Mouse (Mus musculus) spleen, postnatal 10 days (tissue): ENCODE data around the gene Myo1e.
A peak's percentile ranks its signal among the peaks of the same experiment; 100 is the strongest.

Experiments
- DNase-seq, 2 experiments: peaks; one replicate each; pipeline ENCODE4 v3.0.0; 2021 to 2022; ENCODE audit warnings: low spot score in 2 of 2

Gene Myo1e

DNA sequence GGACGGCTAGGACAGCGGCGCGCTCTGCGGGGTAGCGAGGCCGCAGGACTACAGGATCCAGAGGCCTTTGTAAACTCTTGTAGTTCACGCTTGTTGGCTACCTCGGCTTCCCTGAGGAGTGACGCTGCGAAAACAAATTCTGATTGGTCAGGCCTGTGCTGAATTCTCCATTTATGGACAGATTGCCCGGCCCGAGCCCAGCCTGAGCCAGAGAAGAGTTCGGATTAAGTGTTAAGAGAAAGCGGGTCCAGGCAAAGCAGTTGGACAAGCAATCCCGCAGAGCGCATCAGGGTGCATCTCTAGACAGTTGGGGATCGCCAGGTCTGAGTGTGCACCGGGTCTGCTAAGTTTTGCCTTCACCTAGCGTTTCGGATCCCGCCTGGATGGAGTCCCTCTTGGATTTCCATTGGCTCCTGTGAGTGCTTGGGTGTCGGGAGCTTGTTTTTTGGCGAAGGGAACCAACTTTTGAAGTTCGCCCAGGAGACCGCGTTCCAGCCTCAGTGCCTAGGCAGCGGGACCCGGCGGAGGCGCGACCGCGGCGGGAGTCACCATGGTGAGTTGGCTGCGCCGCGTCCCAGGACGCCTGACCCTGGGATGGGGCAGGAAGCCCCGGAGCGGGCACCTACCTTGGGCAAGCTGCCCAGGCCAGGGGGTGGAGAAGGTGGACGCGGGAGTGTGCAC, at the start of gene Myo1e:
Gene Myo1e (plus strand): TSS at position 200 of the 681 bp plus-strand sequence.
- DNase-seq, result peak; percentile 40 to 71

DNA sequence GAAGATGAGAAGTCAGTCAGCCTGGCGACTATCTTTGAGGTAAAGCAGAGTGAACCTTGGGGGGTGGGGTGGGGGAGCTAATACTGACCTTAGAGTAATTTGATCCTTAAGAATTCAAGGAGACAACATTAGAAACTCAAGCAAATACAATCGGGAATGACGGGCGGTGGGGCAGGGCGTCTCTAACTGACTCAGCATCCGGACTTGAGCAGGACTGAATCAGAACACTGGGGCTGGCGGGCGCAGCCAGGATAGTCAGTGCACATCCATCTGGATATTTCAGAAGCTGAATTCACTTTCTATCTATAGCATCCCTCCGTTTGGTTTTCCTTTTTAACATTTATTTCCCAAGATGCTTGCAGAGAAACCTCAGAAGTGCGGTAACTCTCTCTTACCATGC, 47.1 kb upstream of the Myo1e start:
- no peak for DNase-seq

DNA sequence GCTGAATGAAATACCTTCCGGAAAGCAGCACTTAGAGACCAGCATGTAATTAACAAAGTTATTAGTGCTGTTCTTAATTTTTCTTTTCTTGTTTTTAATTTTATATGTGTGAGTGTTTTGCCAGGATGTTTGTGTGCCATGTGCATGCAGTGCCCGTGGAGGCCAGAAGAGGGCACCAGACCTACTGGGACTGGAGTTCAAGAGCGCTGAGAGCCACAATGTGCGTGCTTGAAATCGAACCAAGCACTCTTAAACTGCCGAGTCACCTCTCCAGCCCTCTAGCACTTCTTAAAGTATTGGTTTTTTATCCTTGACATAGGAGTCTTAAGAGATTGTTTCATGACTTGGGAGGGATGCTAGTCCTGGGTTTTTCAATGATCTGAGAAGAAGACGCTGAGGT, 38.2 kb upstream of the Myo1e start:
- DNase-seq, result peak in 1 of 2 experiments; percentile 31

DNA sequence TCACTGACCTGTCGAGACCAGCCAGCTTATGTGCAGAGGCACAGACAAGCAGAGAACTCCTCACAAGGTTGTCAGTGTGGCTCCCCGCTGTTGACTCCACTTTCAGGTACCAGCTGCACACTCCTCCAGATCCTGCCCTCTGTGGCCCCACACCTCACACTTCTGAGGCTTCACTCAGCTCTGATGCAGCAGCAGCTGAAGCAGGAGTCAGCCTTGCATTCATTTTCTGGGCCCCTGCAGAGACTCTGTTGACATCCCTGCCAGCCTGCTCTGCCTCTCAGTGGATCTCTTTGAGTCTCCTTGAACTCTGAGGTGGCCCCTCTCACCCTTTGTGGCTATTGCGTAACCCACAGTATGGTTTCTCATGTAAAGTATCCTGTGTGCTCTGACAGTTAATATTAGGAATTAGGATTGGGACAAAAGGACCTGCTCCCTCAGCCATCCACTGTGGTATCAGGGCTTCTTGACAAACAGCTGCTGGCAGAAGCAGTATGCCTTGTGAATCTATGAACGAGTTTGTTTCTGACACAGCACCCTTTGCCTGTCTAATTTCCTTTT, 32.8 kb upstream of the Myo1e start:
- no peak for DNase-seq

DNA sequence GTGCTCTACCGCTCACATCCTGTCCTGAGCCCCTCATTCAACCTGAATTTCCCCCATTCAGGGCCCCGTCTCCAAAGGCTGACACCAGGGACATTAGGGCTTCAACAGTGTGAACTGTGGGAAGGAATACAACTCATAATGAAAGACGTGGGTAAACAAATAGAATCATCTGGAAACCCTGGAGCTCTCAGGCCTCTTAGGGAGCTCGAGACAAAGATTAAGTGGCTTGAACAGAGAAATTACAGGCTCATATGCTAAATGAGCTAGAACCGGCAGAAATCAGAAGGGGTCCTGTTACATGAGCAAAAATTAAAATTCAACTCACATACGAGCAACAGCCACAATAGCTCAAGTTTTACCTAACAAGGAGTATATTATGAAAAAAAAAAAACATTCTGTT, 32.3 kb upstream of the Myo1e start:
- no peak for DNase-seq

DNA sequence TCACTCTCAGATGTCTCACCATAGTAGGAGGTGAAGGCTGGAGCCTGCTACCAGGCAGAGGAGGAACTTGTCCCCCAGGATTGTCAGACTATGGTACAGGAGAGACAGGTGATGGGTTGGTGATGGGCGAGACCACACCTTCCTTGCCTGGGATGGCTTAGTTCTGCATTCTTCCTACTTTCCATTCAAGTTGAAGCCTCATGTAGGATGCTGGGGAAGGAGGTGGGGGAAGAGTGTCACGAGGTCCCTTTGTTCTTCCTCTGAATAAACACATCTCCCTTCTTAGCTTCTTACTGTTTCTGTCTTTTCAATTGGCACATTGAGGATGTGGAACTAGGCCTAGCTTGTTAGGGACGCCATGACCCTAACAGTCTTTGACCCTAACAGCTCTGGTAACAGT, 30.9 kb upstream of the Myo1e start:
- no peak for DNase-seq

DNA sequence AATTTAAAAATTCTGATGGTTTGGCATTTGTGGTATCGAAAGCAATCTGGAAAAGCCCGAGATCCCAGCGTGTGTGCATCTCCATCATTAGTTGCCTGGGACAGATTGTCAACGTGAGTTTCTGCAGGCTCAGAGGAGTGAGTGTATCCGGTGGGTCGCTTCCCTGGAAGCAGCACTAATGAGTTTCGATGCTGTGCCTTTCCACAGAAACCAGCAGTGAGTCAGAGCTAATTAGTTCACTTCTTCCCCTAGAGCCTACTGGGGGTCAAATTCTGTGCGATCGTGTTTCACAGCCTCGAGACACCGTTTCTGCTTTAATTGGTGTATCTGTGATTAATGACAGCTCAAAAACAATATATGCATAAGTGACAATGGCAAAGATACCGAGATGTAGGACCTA, 25.4 kb upstream of the Myo1e start:
- DNase-seq, result no peak

DNA sequence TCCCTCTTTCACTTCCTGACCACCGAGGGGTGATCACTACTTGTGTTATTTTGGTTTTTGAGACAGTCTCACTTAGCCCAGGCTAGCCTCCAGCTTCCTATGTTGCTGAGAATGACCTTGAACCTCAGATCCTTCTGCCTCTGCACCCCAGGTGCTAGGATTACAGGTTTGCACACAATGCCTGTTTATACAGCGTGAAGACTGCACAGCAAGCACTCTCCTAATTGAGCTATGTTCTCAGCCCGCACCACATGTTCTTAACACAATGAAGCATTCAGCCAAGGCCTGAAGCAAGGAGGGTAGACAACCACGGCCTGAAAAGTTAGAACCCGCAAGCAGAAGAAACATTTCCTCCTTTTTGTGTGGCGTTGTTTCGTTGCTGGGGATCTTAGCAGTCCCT, 24.5 kb upstream of the Myo1e start:
- no peak for DNase-seq

DNA sequence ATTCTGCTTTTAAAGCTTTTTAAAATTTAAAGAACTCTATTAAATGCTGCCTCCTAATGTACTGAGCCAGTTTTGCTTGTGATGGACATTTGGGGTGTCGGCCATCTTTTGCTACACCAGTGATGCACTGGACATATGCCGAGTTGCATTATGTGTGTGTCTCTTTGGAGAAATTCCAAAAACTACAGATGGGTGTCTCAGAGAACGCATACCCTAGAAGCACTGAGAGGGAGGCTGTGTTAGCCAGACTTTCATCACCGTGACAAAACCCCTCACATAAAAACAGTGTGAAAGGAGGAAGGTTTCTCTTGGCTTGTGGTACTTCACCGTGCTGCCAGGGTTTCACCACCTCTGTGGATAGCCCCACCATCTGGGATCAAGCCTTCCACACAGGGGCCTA, 14.8 kb upstream of the Myo1e start:
- DNase-seq, result no peak

DNA sequence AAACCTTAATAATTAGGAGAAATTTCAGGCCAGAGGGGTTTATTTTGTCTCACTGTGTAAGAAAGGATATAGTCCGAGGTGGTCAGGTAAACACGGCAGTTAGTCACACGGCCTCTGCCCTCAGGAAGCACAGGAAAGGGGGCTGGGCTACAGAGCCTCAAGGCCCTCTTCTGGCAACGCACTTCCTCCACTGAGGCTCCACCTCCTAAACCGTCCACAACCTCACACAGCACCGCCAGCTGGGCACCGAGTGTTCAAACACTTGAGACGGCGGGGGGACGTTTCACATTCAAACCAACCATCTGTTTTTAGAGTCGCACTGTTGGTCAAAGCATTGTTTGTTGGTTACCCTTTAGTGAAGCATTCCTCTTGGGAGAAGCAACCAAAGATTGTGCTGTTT, 12.5 kb upstream of the Myo1e start:
- DNase-seq, result no peak

DNA sequence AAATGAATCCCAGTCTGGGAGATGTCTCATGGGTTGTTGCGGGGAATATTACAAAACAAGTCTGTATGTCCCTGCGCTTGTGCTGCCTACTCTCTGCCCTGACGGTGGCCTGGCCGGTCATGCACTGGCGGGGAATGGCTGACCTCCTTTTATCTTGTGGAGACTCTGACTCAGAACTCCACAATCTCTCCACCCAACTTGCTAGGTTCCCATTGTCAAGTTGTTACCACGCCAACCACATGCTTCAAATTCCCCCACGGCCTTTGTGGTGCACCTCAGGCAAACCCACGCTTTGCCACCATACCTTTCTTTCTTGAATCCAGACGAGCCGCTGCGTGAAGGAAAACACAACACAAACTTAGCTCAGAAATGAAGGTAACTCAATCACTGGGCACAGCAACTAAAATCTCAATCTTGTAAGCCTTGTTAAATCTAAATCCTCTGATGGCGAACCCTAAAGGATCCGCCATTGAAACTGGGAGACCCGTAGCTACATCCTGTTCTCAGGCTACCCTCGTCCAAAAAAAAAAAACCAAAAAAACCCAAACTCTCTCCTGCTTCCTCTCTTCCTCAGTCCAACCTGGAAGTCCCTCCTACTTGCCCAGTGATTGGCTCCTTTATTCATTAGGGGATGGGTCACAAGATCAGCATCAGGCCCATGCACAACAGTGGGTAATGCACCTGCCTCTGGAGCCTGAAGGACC, 10.0 kb upstream of the Myo1e start:
- no peak for DNase-seq

DNA sequence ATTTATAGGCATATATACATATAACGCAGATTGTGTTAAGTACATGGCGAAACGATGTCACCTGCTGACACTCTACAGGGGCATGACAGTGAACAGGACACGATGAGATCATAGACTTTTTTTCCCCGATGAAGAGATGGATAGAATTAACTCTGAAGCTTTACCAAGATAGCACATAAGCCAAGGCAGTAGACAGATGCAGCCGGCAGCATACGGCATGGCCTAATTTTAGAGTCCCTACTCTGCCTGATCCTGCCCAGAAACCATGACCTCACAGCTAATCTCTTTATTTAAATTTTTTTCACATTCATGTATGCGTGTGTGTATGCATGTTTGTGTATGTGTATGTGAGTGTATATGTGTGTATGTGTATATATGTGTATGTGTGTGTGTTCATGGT, 9.2 kb upstream of the Myo1e start:
- no peak for DNase-seq

DNA sequence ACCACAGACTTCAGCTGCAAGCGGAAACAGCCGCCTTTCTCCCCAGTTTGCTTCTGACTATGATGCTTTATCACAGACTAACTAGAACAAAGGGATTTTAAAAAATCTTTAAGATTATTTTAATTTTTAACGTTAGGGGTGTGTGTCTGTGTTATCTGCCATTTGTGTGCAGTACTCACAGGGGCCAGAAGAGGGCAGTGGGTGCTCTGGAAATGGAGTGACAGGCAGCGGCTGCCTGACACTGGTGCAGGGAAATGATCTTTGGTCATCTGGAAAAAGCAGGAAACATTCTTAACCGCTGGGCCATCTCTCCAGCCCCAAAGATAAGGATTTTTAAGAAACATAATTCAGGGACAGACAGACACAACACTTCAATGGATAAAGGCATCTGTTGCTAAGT, 4.4 kb upstream of the Myo1e start:
- DNase-seq, result peak; percentile 50 to 75

DNA sequence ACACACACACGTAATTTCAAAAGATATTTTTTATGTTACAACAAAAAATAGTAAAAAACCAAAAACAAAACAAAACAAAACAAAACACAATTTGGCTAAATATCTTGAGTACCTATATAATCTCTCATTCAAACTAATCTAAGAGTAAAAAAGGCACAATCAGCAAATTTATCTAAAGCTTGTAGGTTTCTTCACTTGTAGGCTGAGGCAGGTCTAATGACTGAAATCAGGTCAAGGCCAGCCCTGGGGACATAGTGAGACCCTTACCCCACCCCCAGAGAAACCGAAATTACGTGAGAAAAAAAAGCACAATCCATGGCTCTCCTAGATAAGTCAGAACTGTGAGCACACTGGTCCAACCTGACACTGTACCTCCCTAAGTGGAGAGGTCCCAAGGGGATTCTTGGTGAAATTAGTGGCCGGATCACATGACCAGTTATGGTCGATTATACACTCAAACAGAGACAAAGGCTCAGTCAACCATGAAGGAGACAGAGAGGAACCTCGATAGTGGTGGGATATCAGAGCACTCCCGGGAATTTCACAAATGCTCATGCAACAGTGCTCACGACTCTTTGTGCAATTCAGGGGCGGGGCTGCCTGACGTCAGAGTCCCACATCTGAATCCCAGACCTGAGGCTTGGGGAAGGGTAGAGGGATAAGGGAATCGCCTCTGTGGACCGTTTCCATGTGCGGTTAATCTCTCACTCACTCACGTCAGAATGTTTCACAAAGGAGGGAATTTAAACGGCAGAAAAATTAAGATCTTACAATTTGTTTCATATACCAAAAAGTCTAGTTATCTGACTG, 3.7 kb upstream of the Myo1e start:
- DNase-seq, result no peak

DNA sequence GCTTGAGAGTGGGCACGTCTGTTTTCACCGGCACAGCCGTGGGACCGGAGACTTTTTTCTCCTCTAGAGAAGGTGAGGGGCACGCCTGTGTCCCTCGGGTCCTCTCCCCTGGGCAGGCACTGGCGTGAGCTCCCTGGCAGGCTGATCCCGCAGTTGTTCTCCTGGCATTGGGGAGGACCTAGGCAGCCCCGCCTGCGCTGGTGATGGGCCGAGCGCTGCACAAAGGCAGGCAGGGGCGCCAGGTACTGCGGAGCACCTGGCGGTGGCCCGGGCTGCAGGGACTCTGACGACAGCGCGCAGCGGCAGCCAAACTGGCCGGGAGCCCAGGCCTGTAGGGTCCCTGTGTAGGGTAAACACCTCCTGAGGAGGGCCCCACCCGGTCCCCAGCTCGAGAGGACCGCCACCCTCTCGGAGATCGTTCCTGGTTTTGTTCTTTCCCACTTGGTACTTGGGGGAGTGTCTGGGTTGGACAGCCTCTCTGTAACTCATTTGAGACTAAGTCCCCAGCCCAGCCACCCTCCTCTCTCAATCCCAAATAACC, 901 bp downstream of the Myo1e start:
- DNase-seq, result peak; percentile 17 to 29

DNA sequence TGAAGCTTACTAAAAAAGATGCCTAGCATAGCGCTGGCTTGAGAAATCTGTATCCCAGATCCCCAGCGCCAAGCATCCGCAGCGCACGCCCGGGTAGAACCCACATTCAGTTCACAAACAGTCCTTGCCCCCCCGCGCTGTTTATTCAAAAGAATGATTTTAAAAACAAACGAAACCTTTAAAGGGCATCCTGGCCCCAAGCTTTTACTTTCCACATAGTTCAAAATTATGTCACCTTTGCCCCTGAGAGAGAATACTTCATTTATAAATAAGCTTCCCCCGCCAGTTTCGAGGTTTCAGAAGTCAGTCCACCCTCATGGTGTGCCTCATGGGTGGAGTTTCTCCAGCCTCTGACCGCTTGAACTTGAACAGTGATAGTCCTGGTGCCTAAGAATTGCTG, 1.6 kb downstream of the Myo1e start:
- DNase-seq, result peak in 1 of 2 experiments; percentile 22

DNA sequence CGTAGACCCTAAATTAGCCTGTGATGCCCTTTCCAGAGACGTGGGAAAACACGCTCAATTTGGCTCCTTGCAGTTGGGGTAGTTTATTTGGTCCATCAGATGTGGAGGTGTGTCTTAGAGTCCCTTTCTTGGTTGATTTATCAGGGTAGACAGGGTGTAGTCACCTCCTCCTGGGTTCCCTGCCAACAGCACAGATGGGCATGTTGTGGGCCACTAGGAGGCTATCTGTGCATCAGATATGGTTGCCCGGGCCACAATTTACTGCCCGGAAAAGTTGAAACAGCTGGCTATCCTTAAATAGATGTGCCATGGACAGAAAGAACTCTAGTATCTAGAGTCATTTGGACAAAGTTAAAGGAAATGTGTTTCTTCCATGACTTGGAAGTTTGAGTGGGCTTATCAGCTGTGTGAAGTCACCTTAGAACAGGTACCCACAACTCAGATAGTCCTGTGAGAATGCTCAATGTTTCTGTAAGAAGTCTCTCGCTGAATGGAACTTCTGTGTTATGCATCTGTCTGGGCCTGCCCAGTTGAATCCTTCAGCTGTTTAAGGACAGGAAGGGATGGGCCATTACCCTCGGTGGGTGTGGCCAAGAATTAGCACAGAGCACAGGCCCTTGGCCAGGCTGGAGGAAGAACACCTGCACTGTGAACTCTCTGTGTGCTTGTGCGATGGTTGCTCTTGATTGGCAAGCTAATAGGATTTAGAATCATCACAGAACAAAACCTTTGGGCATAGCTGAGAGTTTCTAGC, 2.3 kb downstream of the Myo1e start:
- DNase-seq, result peak; percentile 13 to 72

DNA sequence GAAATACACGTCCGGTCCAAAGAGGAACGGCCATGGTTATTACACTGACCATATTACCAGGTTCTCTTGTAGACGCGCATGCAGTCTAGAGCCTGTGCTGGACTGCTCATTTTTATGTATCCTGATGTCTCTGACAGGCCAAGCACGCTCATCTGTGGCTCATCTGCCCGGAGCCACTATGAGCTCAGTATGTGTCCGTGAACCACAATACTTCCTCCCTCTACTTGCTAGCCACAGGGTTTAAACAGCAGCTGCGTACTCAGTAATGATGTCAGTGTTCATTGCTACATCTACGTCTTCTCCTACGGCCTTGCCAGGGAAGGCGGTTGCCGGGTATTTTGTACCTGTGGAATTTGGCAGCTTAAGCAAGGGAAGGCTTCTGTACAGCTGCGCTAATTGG, 4.5 kb downstream of the Myo1e start:
- no peak for DNase-seq

DNA sequence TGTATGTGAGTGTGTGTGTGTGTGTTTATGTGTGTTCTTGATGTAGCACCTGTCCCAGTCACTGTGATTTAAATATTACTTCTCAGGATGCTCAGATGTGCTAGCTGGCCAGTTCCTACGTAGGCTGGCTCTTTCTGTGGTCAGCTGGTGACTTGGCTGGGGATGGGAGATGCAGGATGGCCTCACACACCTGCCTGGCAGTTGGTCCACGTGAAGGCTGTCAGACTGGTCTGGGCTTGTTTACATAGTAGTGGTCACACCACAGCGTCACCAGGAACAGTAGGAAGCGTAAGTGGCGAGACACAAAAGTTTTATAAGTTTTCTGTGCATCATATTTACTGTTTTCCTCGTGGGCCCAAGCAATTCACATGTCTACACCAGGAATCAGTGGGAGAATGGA, 9.4 kb downstream of the Myo1e start:
- DNase-seq, result no peak

DNA sequence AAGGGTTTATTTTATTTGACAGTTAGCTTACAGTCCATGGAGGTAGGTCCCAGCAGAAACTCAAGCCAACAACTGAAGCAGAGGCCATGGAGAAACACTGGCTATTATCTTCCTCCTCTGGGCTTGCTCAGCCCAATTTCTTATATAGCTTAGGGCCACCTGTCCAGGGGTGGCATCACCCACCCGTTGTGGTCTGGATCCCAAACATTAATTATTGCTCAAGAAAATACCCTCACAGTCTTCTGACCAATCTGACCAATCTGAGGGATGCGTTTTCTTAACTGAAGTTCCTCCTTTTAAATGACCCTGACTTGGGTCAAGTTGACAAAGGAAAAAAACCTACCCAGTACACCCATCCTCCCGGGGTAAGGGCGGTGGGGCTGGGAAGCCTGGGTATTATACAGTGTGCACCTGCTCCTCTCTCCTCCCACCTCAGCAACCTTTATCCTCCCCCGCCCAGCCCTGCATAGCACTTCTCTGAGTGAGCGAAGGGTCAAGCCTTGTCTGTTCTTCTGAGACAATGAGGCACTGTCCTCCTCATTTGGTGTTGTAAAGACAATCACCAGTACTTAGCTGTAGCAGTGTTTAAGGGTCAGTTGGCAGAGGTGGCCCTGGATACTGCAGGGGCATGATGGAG, 12.3 kb downstream of the Myo1e start:
- DNase-seq, result no peak
